Mouse (Mus musculus) monocyte, adult 5-6 weeks (primary cell): ENCODE results near the gene Cul7. TPM values are rescaled to one million over a fixed set of nuclear protein-coding genes. Genes with fewer than 3 reads are reported as not detected.

Experiments
- ATAC-seq: fragments of 153-309, 156-312 bp; replicated peaks from 2 replicates; pipeline ENCODE4 v1.8.0; 2017; ENCODE audit warnings: mild to moderate bottlenecking; ENCODE audit not compliant: low TSS enrichment, insufficient number of reproducible peaks, severe bottlenecking, poor library complexity, low FRiP score
- total RNA-seq: library from RNA; stranded (forward); fragments of 200-1000, 200-491, 200-594 nt; gene quantifications from 3 replicates; pipeline ENCODE4 v1.2.3, GENCODE M21; 2017

Cul7 gene
- total RNA-seq, 1 experiment from 2014 or later, result 2.0 TPM

- ATAC-seq, result no peak
These were observed 44.5 kb downstream of the Cul7 start for GRCm38 (mm10) chr17:46694517-46695063.

- no peak for ATAC-seq
These were observed 48.4 kb downstream of the Cul7 start for GRCm38 (mm10) chr17:46698515-46698914.

- no peak for ATAC-seq
These were observed 49.1 kb downstream of the Cul7 start for GRCm38 (mm10) chr17:46699245-46699644.

- ATAC-seq, result no peak
These were observed 49.8 kb downstream of the Cul7 start for GRCm38 (mm10) chr17:46699912-46700311.

- no peak for ATAC-seq
These were observed 51.4 kb downstream of the Cul7 start for GRCm38 (mm10) chr17:46701489-46701888.

GRCm38 (mm10) chr17:46702100-46702499, 52.0 kb downstream of the Cul7 start:
- ATAC-seq, result no peak

- no peak for ATAC-seq
These were observed 52.4 kb downstream of the Cul7 start for GRCm38 (mm10) chr17:46702506-46702905.

GRCm38 (mm10) chr17:46703971-46704886, 54.1 kb downstream of the Cul7 start:
- no peak for ATAC-seq

GRCm38 (mm10) chr17:46704887-46705835, 55.0 kb downstream of the Cul7 start, which contains the start of gene Ppp2r5d:
Gene Ppp2r5d (minus strand): TSS chr17:46705111.
- peak; percentile 98 for ATAC-seq

GRCm38 (mm10) chr17:46706375-46707089, 56.4 kb downstream of the Cul7 start:
- no peak for ATAC-seq

- ATAC-seq, result peak; percentile 95
These were observed 60.9 kb downstream of the Cul7 start, which contains the start of gene Pex6 for GRCm38 (mm10) chr17:46710959-46711597. Gene Pex6 (plus strand): TSS chr17:46711463.

- ATAC-seq, result no peak
These were observed 61.6 kb downstream of the Cul7 start for GRCm38 (mm10) chr17:46711612-46712271.

- no peak for ATAC-seq
These were observed 62.3 kb downstream of the Cul7 start for GRCm38 (mm10) chr17:46712442-46712841.

- ATAC-seq, result no peak
These were observed 63.7 kb downstream of the Cul7 start for GRCm38 (mm10) chr17:46713849-46714248.
